Mouse (Mus musculus) midbrain, embryonic 13.5 days (tissue): ENCODE measurements around the gene 0610040J01Rik. TPM values are rescaled to one million over a fixed set of nuclear protein-coding genes. Genes with fewer than 3 reads are reported as not detected.
A peak's percentile ranks its signal among the peaks of the same experiment; 100 is the strongest.

ENCODE experiments used
- ATAC-seq: fragments of 200-750 bp; cut with Nextera tagmentation; 2 replicates; pipeline ENCODE4 v1.8.0; 2017; ENCODE audit warnings: mild to moderate bottlenecking, moderate TSS enrichment, moderate library complexity
- H3K27ac ChIP-seq: fragments of 300-500 bp; sonication (generic); 2 replicates; pipeline ENCODE4 v1.5.1; 2015; ENCODE audit warnings: inconsistent platforms, mild to moderate bottlenecking, moderate library complexity
- H3K27me3 ChIP-seq: fragments of 300-500 bp; sonication (generic); 2 replicates; pipeline ENCODE4 v1.6.1; 2015; ENCODE audit warnings: mild to moderate bottlenecking, inconsistent platforms
- H3K36me3 ChIP-seq: fragments of 300-500 bp; sonication (generic); 2 replicates; pipeline ENCODE4 v1.6.1; 2015; ENCODE audit warnings: mild to moderate bottlenecking, inconsistent platforms
- H3K4me1 ChIP-seq: fragments of 300-500 bp; sonication (generic); replicated peaks from 2 replicates; pipeline ENCODE4 v1.6.1; 2015; ENCODE audit warnings: inconsistent platforms
- H3K4me2 ChIP-seq: fragments of 300-500 bp; sonication (generic); replicated peaks from 2 replicates; pipeline ENCODE4 v1.6.1; 2015; ENCODE audit warnings: moderate library complexity, mild to moderate bottlenecking, inconsistent platforms
- H3K4me3 ChIP-seq: fragments of 300-500 bp; sonication (generic); replicated peaks from 2 replicates; pipeline ENCODE4 v1.5.1; 2015; ENCODE audit warnings: mild to moderate bottlenecking, inconsistent platforms
- H3K9ac ChIP-seq: fragments of 300-500 bp; sonication (generic); replicated peaks from 2 replicates; pipeline ENCODE4 v1.6.1; 2015; ENCODE audit warnings: mild to moderate bottlenecking, inconsistent platforms
- H3K9me3 ChIP-seq: fragments of 300-500 bp; sonication (generic); 2 replicates; pipeline ENCODE4 v1.6.1; 2016; ENCODE audit warnings: mild to moderate bottlenecking, inconsistent platforms
- WGBS: fragments of 180-500 bp; shearing (Covaris S2); methylation state at CpG from one replicate; pipeline ENCODE4 v1.1.7; 2015; 5-methylcytosine and 5-hydroxymethylcytosine counted together
- polyA plus RNA-seq: library from polyadenylated mRNA; unstranded; fragments of >200 nt; fragmentation: Nextera tagmentation; extraction: Ambion mirVana; gene quantifications from 2 replicates; pipeline ENCODE4 v1.2.1, GENCODE M21; 2015

The 0610040J01Rik gene
- polyA plus RNA-seq = 1.6 and 2.6 TPM in 2 replicates

DNA sequence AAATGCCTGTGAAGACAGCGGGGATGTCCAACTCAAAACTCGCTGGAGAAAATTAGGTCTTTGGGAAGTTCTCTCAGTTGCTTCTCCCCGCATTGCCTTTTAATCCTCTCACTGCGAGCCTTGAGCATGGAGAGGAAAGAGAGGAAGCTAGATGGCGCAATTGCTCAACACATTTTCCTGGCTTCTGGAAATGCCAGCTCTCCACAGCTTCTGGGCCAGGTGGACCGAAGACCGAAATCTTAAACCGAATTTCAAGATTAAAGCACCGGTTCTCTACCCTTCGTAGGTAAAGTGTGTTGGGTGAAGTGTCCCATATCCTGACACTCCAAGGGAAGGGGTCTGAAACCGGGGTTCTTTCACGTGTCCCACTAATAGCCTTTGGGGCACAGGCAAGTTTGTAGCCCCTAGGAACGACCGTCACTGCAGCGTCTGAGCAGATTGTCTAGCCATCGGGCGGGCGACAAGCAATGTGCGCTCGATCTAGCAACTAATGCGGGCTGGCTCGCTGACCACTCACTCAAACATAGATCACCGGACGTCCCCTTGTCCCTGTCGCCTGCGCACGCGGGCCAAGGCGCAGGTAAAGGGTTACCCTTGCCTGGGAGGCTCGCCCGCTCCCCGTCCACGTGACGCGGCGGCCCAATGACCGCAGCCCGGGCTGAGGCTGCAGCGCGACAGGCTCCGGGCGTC is at the start of gene 0610040J01Rik:
0610040J01Rik (plus strand) TSS at position 545 of the 690 bp plus-strand sequence.
- H3K4me2 ChIP-seq = peak within 1 kb of the TSS; percentile 81
- no peak within 1 kb of the TSS for H3K27ac ChIP-seq
- H3K4me1 ChIP-seq = peaks cover 5% of the 10 kb centered on the region; the same call in 1 of the 2 replicates
- peak; percentile 96 for ATAC-seq
- peak within 1 kb of the TSS; percentile 61 for H3K4me3 ChIP-seq
- no peaks in the 10 kb centered on the region for H3K36me3 ChIP-seq
- peaks cover 28% of the 10 kb centered on the region for H3K27me3 ChIP-seq
- WGBS = 3% methylated on average over 42 of the region's 42 CpGs
- H3K9ac ChIP-seq = peak within 1 kb of the TSS; percentile 52
- H3K9me3 ChIP-seq = peaks cover 3% of the 10 kb centered on the region; the same call in 1 of the 2 replicates

- peak; percentile 31; the same call in 1 of the 2 replicates for ATAC-seq
- WGBS = 92% methylated on average over 4 of the region's 4 CpGs
Observed at GRCm38 (mm10) chr5:63765886-63766285, 46.3 kb upstream of the 0610040J01Rik start.

DNA sequence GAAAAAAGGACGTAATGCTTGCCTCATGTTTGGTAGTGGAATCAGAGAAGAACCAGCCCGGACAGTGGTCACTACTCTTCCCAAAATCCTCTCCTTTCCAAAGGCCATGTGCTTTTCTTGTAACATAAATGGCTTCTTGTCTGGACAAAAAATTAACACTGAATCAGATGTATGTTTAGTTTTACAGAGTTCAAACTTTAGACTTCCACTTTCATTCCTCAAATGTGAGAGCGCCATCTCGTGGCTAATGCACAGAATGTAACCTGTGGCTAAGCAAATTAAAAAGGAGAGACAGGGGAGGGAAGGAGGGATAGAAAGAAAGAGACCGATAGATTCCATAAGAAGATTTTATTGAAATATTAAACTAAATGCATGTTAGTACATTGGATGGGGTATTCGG is 45.4 kb upstream of the 0610040J01Rik start:
- ATAC-seq = peak; percentile 37; the same call in 1 of the 2 replicates
- Histone ChIP-seq H3K9ac (no peak overlapping the region), H3K4me2 (no peak overlapping the region), H3K4me3 (no peak overlapping the region), H3K36me3 (no peaks in the 10 kb centered on the region), H3K27ac (no peak overlapping the region), H3K9me3 (no peaks in the 10 kb centered on the region), H3K4me1 (no peaks in the 10 kb centered on the region), H3K27me3 (no peaks in the 10 kb centered on the region)
- WGBS = 46% methylated on average over 6 of the region's 6 CpGs

More at GRCm38 (mm10) chr5:63765886-63766285, 46.3 kb upstream of the 0610040J01Rik start:
- H3K36me3 ChIP-seq = no peaks in the 10 kb centered on the region
- H3K9me3 ChIP-seq = no peaks in the 10 kb centered on the region
- H3K27me3 ChIP-seq = no peaks in the 10 kb centered on the region
- no peak overlapping the region for H3K27ac ChIP-seq
- H3K4me1 ChIP-seq = no peaks in the 10 kb centered on the region
- no peak overlapping the region for H3K4me3 ChIP-seq
- no peak overlapping the region for H3K4me2 ChIP-seq
- no peak overlapping the region for H3K9ac ChIP-seq

DNA sequence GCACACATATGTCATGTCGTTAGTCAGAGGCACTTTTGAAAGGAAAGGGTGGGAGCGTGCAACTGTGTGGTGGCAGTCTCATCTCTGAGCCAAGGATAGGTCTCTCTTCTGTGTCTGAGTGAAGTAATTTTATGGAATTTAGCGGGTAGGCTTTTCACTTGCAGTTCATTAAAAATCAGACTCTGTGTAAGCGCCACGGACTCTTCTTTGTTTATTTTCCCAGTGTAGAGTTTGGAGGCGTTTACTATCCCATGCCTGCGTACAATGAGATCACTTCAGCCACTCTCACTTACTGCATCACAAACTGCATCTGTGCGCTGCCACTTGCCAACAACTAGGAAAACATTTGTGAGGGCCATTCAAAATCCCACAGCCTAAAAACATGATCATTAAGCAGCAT is 44.7 kb upstream of the 0610040J01Rik start:
- no peak overlapping the region for H3K4me3 ChIP-seq
- H3K27me3 ChIP-seq = no peaks in the 10 kb centered on the region
- no peaks in the 10 kb centered on the region for H3K36me3 ChIP-seq
- H3K27ac ChIP-seq = no peak overlapping the region
- ATAC-seq = peak; percentile 31
- WGBS = 71% methylated on average over 8 of the region's 8 CpGs
- no peak overlapping the region for H3K4me2 ChIP-seq
- H3K4me1 ChIP-seq = no peaks in the 10 kb centered on the region
- no peaks in the 10 kb centered on the region for H3K9me3 ChIP-seq
- H3K9ac ChIP-seq = no peak overlapping the region

GRCm38 (mm10) chr5:63768220-63768619 is 43.9 kb upstream of the 0610040J01Rik start:
- H3K9ac ChIP-seq = no peak overlapping the region
- no peak for ATAC-seq
- H3K4me3 ChIP-seq = no peak overlapping the region
- no peaks in the 10 kb centered on the region for H3K27me3 ChIP-seq
- no peaks in the 10 kb centered on the region for H3K36me3 ChIP-seq
- WGBS = 87% methylated on average over 4 of the region's 4 CpGs
- H3K4me2 ChIP-seq = no peak overlapping the region
- H3K27ac ChIP-seq = no peak overlapping the region
- H3K9me3 ChIP-seq = no peaks in the 10 kb centered on the region
- no peaks in the 10 kb centered on the region for H3K4me1 ChIP-seq

DNA sequence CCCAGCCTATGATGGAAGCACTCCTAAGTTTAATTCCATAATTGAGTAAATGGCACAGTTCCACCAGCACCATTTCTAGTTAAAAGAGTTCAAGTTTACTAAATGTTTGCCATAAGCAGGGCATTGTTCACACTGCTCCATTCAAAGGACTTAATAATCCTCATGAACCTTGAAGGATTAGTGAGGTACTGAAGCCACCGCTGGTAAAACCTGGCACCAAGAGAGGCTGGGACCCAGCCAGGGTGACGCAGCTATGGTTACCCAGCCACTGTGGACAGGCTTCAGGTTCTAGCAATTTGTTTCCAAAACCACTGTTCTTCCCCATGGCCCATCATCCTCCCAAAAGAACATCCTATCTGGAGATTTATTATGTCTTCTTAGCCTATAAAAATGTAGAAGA is 39.2 kb upstream of the 0610040J01Rik start:
- WGBS = 65% methylated on average over 2 of the region's 2 CpGs
- no peaks in the 10 kb centered on the region for H3K27me3 ChIP-seq
- 0 out of 2 replicates have a peak, but pooled peaks have one; percentile 24 for ATAC-seq
- H3K4me3 ChIP-seq = no peak overlapping the region
- H3K4me1 ChIP-seq = no peaks in the 10 kb centered on the region
- no peak overlapping the region for H3K4me2 ChIP-seq
- no peak overlapping the region for H3K9ac ChIP-seq
- no peaks in the 10 kb centered on the region for H3K36me3 ChIP-seq
- no peak overlapping the region for H3K27ac ChIP-seq
- H3K9me3 ChIP-seq = no peaks in the 10 kb centered on the region

GRCm38 (mm10) chr5:63773603-63774002 is 38.6 kb upstream of the 0610040J01Rik start:
- no peak overlapping the region for H3K9ac ChIP-seq
- H3K27me3 ChIP-seq = no peaks in the 10 kb centered on the region
- no peaks in the 10 kb centered on the region for H3K36me3 ChIP-seq
- 48% methylated on average over 1 of the region's 1 CpGs for WGBS
- no peaks in the 10 kb centered on the region for H3K4me1 ChIP-seq
- H3K9me3 ChIP-seq = no peaks in the 10 kb centered on the region
- H3K4me2 ChIP-seq = no peak overlapping the region
- H3K27ac ChIP-seq = no peak overlapping the region
- no peak for ATAC-seq
- no peak overlapping the region for H3K4me3 ChIP-seq

GRCm38 (mm10) chr5:63788156-63788826 is 23.9 kb upstream of the 0610040J01Rik start:
- 90% methylated on average over 10 of the region's 10 CpGs for WGBS
- Histone ChIP-seq H3K4me3 (no peak overlapping the region), H3K4me1 (no peaks in the 10 kb centered on the region), H3K36me3 (no peaks in the 10 kb centered on the region), H3K27ac (no peak overlapping the region), H3K9me3 (no peaks in the 10 kb centered on the region), H3K4me2 (no peak overlapping the region), H3K9ac (no peak overlapping the region), H3K27me3 (no peaks in the 10 kb centered on the region)
- ATAC-seq = no peak

GRCm38 (mm10) chr5:63812509-63812865 is 324 bp downstream of the 0610040J01Rik start:
- Histone ChIP-seq H3K36me3 (no peaks in the 10 kb centered on the region), H3K9ac (peak overlapping the region; percentile 52), H3K4me2 (peak overlapping the region; percentile 81), H3K4me3 (peak overlapping the region; percentile 61), H3K27ac (no peak overlapping the region), H3K27me3 (peaks cover 28% of the 10 kb centered on the region), H3K4me1 (peaks cover 5% of the 10 kb centered on the region; the same call in 1 of the 2 replicates), H3K9me3 (peaks cover 3% of the 10 kb centered on the region; the same call in 1 of the 2 replicates)
- 1% methylated on average over 26 of the region's 26 CpGs for WGBS
- no peak for ATAC-seq

DNA sequence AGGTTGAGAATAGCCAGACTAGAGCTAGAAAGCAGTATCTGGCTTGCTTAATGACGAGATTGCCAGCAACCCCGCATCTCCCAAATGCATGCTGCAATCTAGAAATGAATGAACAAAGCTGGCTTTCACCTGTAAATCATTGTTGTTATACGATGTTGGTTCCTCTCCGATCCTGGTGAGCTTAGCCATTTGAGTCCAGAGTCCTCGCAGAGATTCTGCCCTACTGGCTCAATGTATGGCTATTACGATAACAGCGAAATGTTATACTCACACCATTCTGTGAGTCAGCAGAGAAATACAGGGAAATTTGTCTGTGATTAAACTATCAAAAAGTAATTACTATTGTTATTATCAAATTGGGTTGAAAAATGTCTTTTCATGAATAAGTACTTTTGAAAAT is 4.5 kb downstream of the 0610040J01Rik start:
- Histone ChIP-seq H3K36me3 (no peaks in the 10 kb centered on the region), H3K4me3 (no peak overlapping the region), H3K9ac (no peak overlapping the region), H3K27ac (no peak overlapping the region), H3K27me3 (peaks cover 21% of the 10 kb centered on the region), H3K4me2 (no peak overlapping the region), H3K4me1 (peaks cover 5% of the 10 kb centered on the region; the same call in 1 of the 2 replicates), H3K9me3 (peaks cover 2% of the 10 kb centered on the region; the same call in 1 of the 2 replicates)
- ATAC-seq = no peak
- 93% methylated on average over 7 of the region's 7 CpGs for WGBS

DNA sequence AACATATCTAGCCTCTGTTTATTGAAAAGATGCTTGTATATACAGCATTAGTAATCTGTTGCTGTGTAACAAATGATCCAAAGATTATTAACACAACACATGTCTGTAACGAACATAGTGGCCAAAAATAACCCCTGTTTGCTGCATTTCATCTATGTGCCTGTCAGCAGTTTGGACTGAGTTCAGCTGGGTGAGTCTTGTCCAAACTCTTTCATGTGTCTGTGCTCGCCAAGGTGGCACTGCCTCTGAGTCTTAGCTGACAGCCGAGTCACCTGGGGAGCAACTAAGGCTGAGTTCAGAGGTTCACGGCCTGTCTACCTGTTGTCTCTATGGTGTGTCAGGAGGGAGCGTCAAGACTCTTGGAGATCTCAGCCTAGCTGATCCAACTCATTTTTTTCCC is 5.1 kb downstream of the 0610040J01Rik start:
- no peak overlapping the region for H3K9ac ChIP-seq
- H3K27ac ChIP-seq = no peak overlapping the region
- peaks cover 15% of the 10 kb centered on the region for H3K27me3 ChIP-seq
- H3K4me1 ChIP-seq = peaks cover 5% of the 10 kb centered on the region; the same call in 1 of the 2 replicates
- no peak overlapping the region for H3K4me2 ChIP-seq
- WGBS = 90% methylated on average over 5 of the region's 5 CpGs
- no peaks in the 10 kb centered on the region for H3K36me3 ChIP-seq
- no peak for ATAC-seq
- no peaks in the 10 kb centered on the region for H3K9me3 ChIP-seq
- no peak overlapping the region for H3K4me3 ChIP-seq

DNA sequence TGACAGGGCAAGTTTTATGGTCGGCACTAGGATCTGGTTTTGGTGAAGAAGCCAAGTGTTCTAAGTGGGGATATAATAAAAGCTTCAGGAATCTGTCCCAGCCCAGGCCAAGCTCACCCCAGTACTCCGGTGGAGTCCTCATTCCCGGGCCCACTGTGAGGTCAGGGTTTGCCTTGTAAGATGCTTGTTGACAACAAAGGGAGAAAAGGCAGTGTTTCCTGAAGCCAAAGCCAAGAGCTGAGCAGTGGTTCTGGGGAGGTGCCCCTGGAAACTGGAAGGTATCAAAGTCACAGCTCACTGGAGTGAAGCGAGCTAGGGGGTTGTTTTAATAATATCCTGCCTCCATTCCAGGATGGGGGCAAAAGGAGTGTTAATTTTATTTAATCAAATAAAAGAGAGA is 6.8 kb downstream of the 0610040J01Rik start:
- Histone ChIP-seq H3K36me3 (no peaks in the 10 kb centered on the region), H3K9me3 (no peaks in the 10 kb centered on the region), H3K4me2 (no peak overlapping the region), H3K9ac (no peak overlapping the region), H3K27ac (no peak overlapping the region), H3K4me1 (no peaks in the 10 kb centered on the region), H3K27me3 (no peaks in the 10 kb centered on the region), H3K4me3 (no peak overlapping the region)
- no peak for ATAC-seq
- WGBS = 63% methylated on average over 4 of the region's 4 CpGs
